Mouse (Mus musculus): Measurements from ENCODE around the gene 1700123O20Rik. TPM values are rescaled to one million over a fixed set of nuclear protein-coding genes. Genes with fewer than 3 reads are reported as not detected.

1700123O20Rik gene
- 10 to 100 TPM in 10 of 26 experiments, 1 to 10 TPM in 16; 3.8 to 17.7 (median 8.6) TPM for total RNA-seq (2018; cell fraction: chromatin; rRNA removed)
- 10 to 100 TPM; 16.1 to 33.0 (median 26.2) TPM for total RNA-seq (2018; cell fraction: cytosol; rRNA removed)
- 10 to 100 TPM in 20 of 26 experiments, 1 to 10 TPM in 6; 7.2 to 27.1 (median 16.6) TPM for total RNA-seq (2018; cell fraction: nucleus; rRNA removed)
- 23.0 to 29.4 TPM (median 23.7 TPM) in 3 replicates for polyA plus RNA-seq (2018)

GRCm38 (mm10) chr14:54686063-54686521 lies at the start of gene 1700123O20Rik:
Gene 1700123O20Rik, plus strand, starts transcription at chr14:54686216.
- Histone ChIP-seq H3K4me3 (ENCODE audit: inconsistent target) (peak within 1 kb of the TSS; percentile 94), H3K36me3 (ENCODE audit: inconsistent target) (peaks cover 31% of the 10 kb centered on the region; the same call in 1 of the 2 replicates), H3K79me2 (ENCODE audit: inconsistent target) (peaks cover 90% of the 10 kb centered on the region), H3K27ac (peak within 1 kb of the TSS; percentile 83)
- 2% methylated on average over 32 of the region's 41 CpGs for WGBS (ENCODE audit: missing documents)

GRCm38 (mm10) chr14:54636954-54637353 lies 49.1 kb upstream of the 1700123O20Rik start:
- Histone ChIP-seq H3K36me3 (ENCODE audit: inconsistent target) (no peaks in the 10 kb centered on the region), H3K4me3 (ENCODE audit: inconsistent target) (no peak overlapping the region), H3K79me2 (ENCODE audit: inconsistent target) (no peaks in the 10 kb centered on the region), H3K27ac (no peak overlapping the region)
- 61% methylated on average over 8 of the region's 8 CpGs for WGBS (ENCODE audit: missing documents)

- 71% methylated on average over 5 of the region's 5 CpGs for WGBS (ENCODE audit: missing documents)
- peaks cover 8% of the 10 kb centered on the region; the same call in 1 of the 2 replicates for H3K36me3 ChIP-seq (ENCODE audit: inconsistent target)
- no peaks in the 10 kb centered on the region for H3K79me2 ChIP-seq (ENCODE audit: inconsistent target)
- H3K4me3 ChIP-seq (ENCODE audit: inconsistent target): no peak overlapping the region
- H3K27ac ChIP-seq: no peak overlapping the region
Measured at GRCm38 (mm10) chr14:54638210-54638609, 47.8 kb upstream of the 1700123O20Rik start.

- Histone ChIP-seq H3K36me3 (ENCODE audit: inconsistent target) (peaks cover 25% of the 10 kb centered on the region; the same call in 1 of the 2 replicates), H3K79me2 (ENCODE audit: inconsistent target) (no peaks in the 10 kb centered on the region), H3K27ac (no peak overlapping the region), H3K4me3 (ENCODE audit: inconsistent target) (no peak overlapping the region)
- WGBS (ENCODE audit: missing documents): 89% methylated on average over 4 of the region's 4 CpGs
Measured at GRCm38 (mm10) chr14:54640121-54640520, 45.9 kb upstream of the 1700123O20Rik start.

GRCm38 (mm10) chr14:54640946-54641304 lies 45.1 kb upstream of the 1700123O20Rik start, which contains the start of gene Gm17606:
Gene Gm17606, plus strand, starts transcription at chr14:54640952.
- Histone ChIP-seq H3K36me3 (ENCODE audit: inconsistent target) (peaks cover 33% of the 10 kb centered on the region), H3K79me2 (ENCODE audit: inconsistent target) (no peaks in the 10 kb centered on the region), H3K4me3 (ENCODE audit: inconsistent target) (peak within 1 kb of the TSS; percentile 21), H3K27ac (no peak within 1 kb of the TSS)
- WGBS (ENCODE audit: missing documents): 4% methylated on average over 28 of the region's 28 CpGs

GRCm38 (mm10) chr14:54641305-54641969 lies 44.6 kb upstream of the 1700123O20Rik start, which contains the start of gene Cdh24:
Gene Cdh24, minus strand, starts transcription at chr14:54641364.
- Histone ChIP-seq H3K27ac (no peak within 1 kb of the TSS), H3K36me3 (ENCODE audit: inconsistent target) (peaks cover 38% of the 10 kb centered on the region), H3K4me3 (ENCODE audit: inconsistent target) (peak within 1 kb of the TSS; percentile 21), H3K79me2 (ENCODE audit: inconsistent target) (no peaks in the 10 kb centered on the region)
- WGBS (ENCODE audit: missing documents): 1% methylated on average over 33 of the region's 52 CpGs

GRCm38 (mm10) chr14:54642224-54642944 lies 43.6 kb upstream of the 1700123O20Rik start:
- 96% methylated on average over 21 of the region's 25 CpGs for WGBS (ENCODE audit: missing documents)
- Histone ChIP-seq H3K27ac (no peak overlapping the region), H3K36me3 (ENCODE audit: inconsistent target) (peaks cover 42% of the 10 kb centered on the region), H3K4me3 (ENCODE audit: inconsistent target) (no peak overlapping the region), H3K79me2 (ENCODE audit: inconsistent target) (no peaks in the 10 kb centered on the region)

- Histone ChIP-seq H3K36me3 (ENCODE audit: inconsistent target) (peaks cover 44% of the 10 kb centered on the region), H3K27ac (no peak overlapping the region), H3K79me2 (ENCODE audit: inconsistent target) (no peaks in the 10 kb centered on the region), H3K4me3 (ENCODE audit: inconsistent target) (no peak overlapping the region)
- WGBS (ENCODE audit: missing documents): 89% methylated on average over 2 of the region's 2 CpGs
Measured at GRCm38 (mm10) chr14:54643011-54643410, 43.0 kb upstream of the 1700123O20Rik start.

GRCm38 (mm10) chr14:54644294-54644693 lies 41.7 kb upstream of the 1700123O20Rik start:
- Histone ChIP-seq H3K27ac (no peak overlapping the region), H3K4me3 (ENCODE audit: inconsistent target) (no peak overlapping the region), H3K36me3 (ENCODE audit: inconsistent target) (peaks cover 57% of the 10 kb centered on the region), H3K79me2 (ENCODE audit: inconsistent target) (peaks cover 11% of the 10 kb centered on the region)
- 92% methylated on average over 9 of the region's 9 CpGs for WGBS (ENCODE audit: missing documents)

GRCm38 (mm10) chr14:54646455-54646854 lies 39.6 kb upstream of the 1700123O20Rik start:
- H3K79me2 ChIP-seq (ENCODE audit: inconsistent target): peaks cover 28% of the 10 kb centered on the region
- 97% methylated on average over 17 of the region's 17 CpGs for WGBS (ENCODE audit: missing documents)
- peaks cover 74% of the 10 kb centered on the region for H3K36me3 ChIP-seq (ENCODE audit: inconsistent target)
- H3K27ac ChIP-seq: no peak overlapping the region
- no peak overlapping the region for H3K4me3 ChIP-seq (ENCODE audit: inconsistent target)

GRCm38 (mm10) chr14:54646898-54647636 lies 38.9 kb upstream of the 1700123O20Rik start:
- Histone ChIP-seq H3K36me3 (ENCODE audit: inconsistent target) (peaks cover 74% of the 10 kb centered on the region), H3K79me2 (ENCODE audit: inconsistent target) (peaks cover 30% of the 10 kb centered on the region), H3K4me3 (ENCODE audit: inconsistent target) (no peak overlapping the region), H3K27ac (no peak overlapping the region)
- WGBS (ENCODE audit: missing documents): 95% methylated on average over 8 of the region's 8 CpGs

- H3K36me3 ChIP-seq (ENCODE audit: inconsistent target): peaks cover 69% of the 10 kb centered on the region
- no peak overlapping the region for H3K27ac ChIP-seq
- whole genome bisulfite sequencing (ENCODE audit: missing documents): 95% methylated on average over 4 of the region's 4 CpGs
- H3K79me2 ChIP-seq (ENCODE audit: inconsistent target): peaks cover 39% of the 10 kb centered on the region
- no peak overlapping the region for H3K4me3 ChIP-seq (ENCODE audit: inconsistent target)
Measured at GRCm38 (mm10) chr14:54647900-54648299, 38.1 kb upstream of the 1700123O20Rik start.

GRCm38 (mm10) chr14:54650621-54651454 lies 35.2 kb upstream of the 1700123O20Rik start:
- peaks cover 47% of the 10 kb centered on the region for H3K36me3 ChIP-seq (ENCODE audit: inconsistent target)
- no peak overlapping the region for H3K27ac ChIP-seq
- peaks cover 48% of the 10 kb centered on the region for H3K79me2 ChIP-seq (ENCODE audit: inconsistent target)

More at GRCm38 (mm10) chr14:54650621-54651454, 35.2 kb upstream of the 1700123O20Rik start:
- WGBS (ENCODE audit: missing documents): 58% methylated on average over 16 of the region's 23 CpGs
- H3K4me3 ChIP-seq (ENCODE audit: inconsistent target): no peak overlapping the region

All from macrophage (primary cell).